Mouse (Mus musculus) small intestine, adult 2 months (tissue): Measurements from ENCODE around the gene Prss43.

ENCODE experiments used
- CTCF ChIP-seq: fragments of 200-500 bp; IDR thresholded peaks from 2 replicates; pipeline ENCODE4 v1.5.1; 2012; ENCODE audit warnings: low read depth, mild to moderate bottlenecking, control low read depth, inconsistent platforms, low read length, moderate library complexity, mixed read lengths; ENCODE audit not compliant: insufficient replicate concordance, insufficient read length; ENCODE audit errors: extremely low read depth
- POLR2A ChIP-seq: fragments of 200-500 bp; IDR thresholded peaks from 2 replicates; pipeline ENCODE4 v1.6.1; 2012; ENCODE audit warnings: low read depth, mild to moderate bottlenecking, control low read depth, inconsistent platforms, low read length, moderate library complexity

DNA sequence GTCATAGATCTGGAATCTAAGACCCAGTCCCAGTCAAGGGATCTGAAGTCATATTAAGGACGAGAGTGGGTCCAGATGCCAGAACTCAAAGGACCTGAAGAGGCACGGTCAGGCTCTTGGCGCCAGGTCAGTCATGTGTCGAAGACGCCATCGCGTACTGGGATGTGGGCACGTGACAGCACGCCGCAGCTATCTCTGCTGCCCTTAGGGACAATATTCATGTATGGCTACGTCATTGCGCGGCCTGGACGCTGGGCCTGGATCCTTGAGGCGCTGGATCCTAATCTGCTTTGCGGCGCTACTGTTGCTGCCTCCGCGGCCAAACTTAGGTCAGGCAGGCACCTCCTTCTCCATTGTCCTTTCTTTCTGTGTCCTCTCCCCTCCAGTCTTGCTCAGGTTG, 7.9 kb downstream of the Prss43 start, which contains the start of gene Prss45:
- no peak for TF ChIP-seq POLR2A
- TF ChIP-seq CTCF, result no peak
